Mouse (Mus musculus): ENCODE results near the gene Nebl. TPM values are rescaled to one million over a fixed set of nuclear protein-coding genes. Genes with fewer than 3 reads are reported as not detected.

Gene Nebl
- polyA plus RNA-seq, 1 experiment from 2014 or later, result 19.5 TPM

DNA sequence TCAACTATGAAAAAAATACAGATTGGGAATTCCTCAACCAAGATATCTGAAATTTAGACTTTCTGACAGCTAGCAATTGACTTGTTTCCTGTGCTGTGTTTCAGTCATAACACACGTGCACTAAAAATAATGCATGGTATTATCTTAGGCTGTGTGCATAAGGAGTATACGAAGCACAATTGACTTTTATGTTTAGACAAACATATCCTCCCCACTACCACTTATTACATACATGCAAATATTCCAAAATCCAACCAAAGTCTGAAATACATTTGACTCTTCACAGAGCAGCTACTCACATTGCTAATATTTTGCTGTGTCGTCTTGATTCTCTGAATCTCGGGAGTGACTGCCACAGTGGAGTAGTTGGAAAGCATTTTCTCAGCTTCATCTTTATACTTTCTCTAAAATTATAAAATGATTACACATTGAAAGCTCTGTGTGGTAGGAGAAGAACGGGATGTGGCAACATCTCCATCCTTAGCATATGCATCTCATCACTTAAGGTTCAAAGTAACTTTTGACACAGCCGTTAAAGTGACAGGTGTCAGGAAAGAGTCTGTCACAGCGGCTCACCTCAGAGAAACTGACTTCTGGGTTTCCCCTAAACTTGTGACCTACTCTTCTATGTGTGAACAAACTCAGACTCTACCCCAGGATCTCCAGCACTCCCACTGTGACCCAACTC is 340.6 kb downstream of the Nebl start:
- H3K9me3 ChIP-seq (replicated peaks), result no peaks in the 10 kb centered on the region
- H3K27me3 ChIP-seq, result no peaks in the 10 kb centered on the region
- H3K36me3 ChIP-seq, result no peaks in the 10 kb centered on the region
- no peak overlapping the region for H3K27ac ChIP-seq (replicated peaks)
- no peak overlapping the region for H3K9ac ChIP-seq
- no peak for ATAC-seq (ENCODE audit: insufficient number of reproducible peaks, low FRiP score, low TSS enrichment, low read depth)
- 80% methylated on average over 7 of the region's 7 CpGs for WGBS
- no peak overlapping the region for H3K4me2 ChIP-seq (replicated peaks)
- no peaks in the 10 kb centered on the region for H3K4me1 ChIP-seq
- no peak overlapping the region for H3K4me3 ChIP-seq (replicated peaks)

DNA sequence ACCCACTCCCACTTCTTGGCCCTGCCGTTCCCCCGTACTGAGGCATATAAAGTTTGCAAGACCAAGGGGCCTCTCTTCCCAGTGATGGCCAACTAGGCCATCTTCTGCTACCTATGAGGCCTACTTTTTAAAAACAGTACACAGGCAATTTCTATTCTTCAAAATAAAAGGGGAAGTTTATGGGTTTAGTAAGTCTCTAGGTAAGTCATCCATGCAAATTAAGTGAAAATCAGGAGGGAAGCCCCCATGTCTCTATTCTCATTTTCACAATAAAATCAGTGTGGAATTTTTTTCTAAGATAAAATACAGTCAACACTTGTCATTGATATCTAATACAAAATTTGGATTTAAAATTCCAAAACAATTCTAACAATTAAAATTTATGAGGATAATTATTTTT is 341.4 kb downstream of the Nebl start:
- no peaks in the 10 kb centered on the region for H3K27me3 ChIP-seq
- H3K9ac ChIP-seq, result no peak overlapping the region
- ATAC-seq (ENCODE audit: insufficient number of reproducible peaks, low FRiP score, low TSS enrichment, low read depth), result no peak
- 92% methylated on average over 2 of the region's 2 CpGs for WGBS
- H3K4me3 ChIP-seq (replicated peaks), result no peak overlapping the region
- no peak overlapping the region for H3K27ac ChIP-seq (replicated peaks)
- H3K4me1 ChIP-seq, result no peaks in the 10 kb centered on the region
- no peaks in the 10 kb centered on the region for H3K9me3 ChIP-seq (replicated peaks)
- H3K36me3 ChIP-seq, result no peaks in the 10 kb centered on the region
- no peak overlapping the region for H3K4me2 ChIP-seq (replicated peaks)

GRCm38 (mm10) chr2:17389379-17389778 is 341.9 kb downstream of the Nebl start:
- Histone ChIP-seq H3K27me3 (no peaks in the 10 kb centered on the region), H3K4me2 (replicated peaks) (no peak overlapping the region), H3K4me3 (replicated peaks) (no peak overlapping the region), H3K36me3 (no peaks in the 10 kb centered on the region), H3K9ac (no peak overlapping the region), H3K9me3 (replicated peaks) (no peaks in the 10 kb centered on the region), H3K4me1 (no peaks in the 10 kb centered on the region), H3K27ac (replicated peaks) (no peak overlapping the region)
- no peak for ATAC-seq (ENCODE audit: insufficient number of reproducible peaks, low FRiP score, low TSS enrichment, low read depth)
- 91% methylated on average over 4 of the region's 4 CpGs for WGBS

- Histone ChIP-seq H3K9ac (no peak overlapping the region), H3K4me1 (no peaks in the 10 kb centered on the region), H3K4me2 (replicated peaks) (no peak overlapping the region), H3K4me3 (replicated peaks) (no peak overlapping the region), H3K27ac (replicated peaks) (no peak overlapping the region), H3K36me3 (no peaks in the 10 kb centered on the region), H3K9me3 (replicated peaks) (no peaks in the 10 kb centered on the region), H3K27me3 (no peaks in the 10 kb centered on the region)
- no peak for ATAC-seq (ENCODE audit: insufficient number of reproducible peaks, low FRiP score, low TSS enrichment, low read depth)
- 96% methylated on average over 1 of the region's 1 CpGs for WGBS
These were observed 349.0 kb downstream of the Nebl start for GRCm38 (mm10) chr2:17382227-17382626.

DNA sequence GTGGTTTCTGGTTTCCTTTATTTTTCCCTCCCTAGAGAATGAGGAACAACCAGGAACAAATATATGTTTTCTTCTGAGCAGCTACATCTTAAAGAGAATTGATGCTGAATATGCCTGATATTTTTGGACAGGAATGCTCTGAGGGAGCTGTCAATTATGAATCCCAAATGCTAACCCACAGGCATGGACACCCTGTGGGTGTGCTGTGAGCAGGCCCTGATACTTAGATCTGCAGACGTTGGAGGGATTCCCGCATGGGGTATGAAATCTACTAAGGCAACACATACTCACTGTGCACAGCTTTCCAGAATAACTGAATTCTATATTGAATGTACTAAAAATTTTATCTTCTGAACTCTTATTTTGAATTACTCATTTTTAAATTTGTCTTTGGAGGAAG is 355.3 kb downstream of the Nebl start:
- 41% methylated on average over 2 of the region's 2 CpGs for WGBS
- ATAC-seq (ENCODE audit: insufficient number of reproducible peaks, low FRiP score, low TSS enrichment, low read depth), result no peak
- Histone ChIP-seq H3K4me3 (replicated peaks) (no peak overlapping the region), H3K4me2 (replicated peaks) (no peak overlapping the region), H3K27ac (replicated peaks) (no peak overlapping the region), H3K4me1 (no peaks in the 10 kb centered on the region), H3K9ac (no peak overlapping the region), H3K9me3 (replicated peaks) (no peaks in the 10 kb centered on the region), H3K27me3 (no peaks in the 10 kb centered on the region), H3K36me3 (no peaks in the 10 kb centered on the region)

GRCm38 (mm10) chr2:17365671-17366070 is 365.6 kb downstream of the Nebl start:
- no peak overlapping the region for H3K9ac ChIP-seq
- H3K9me3 ChIP-seq (replicated peaks), result no peaks in the 10 kb centered on the region
- no peak overlapping the region for H3K27ac ChIP-seq (replicated peaks)
- H3K36me3 ChIP-seq, result no peaks in the 10 kb centered on the region
- no peaks in the 10 kb centered on the region for H3K27me3 ChIP-seq
- H3K4me2 ChIP-seq (replicated peaks), result no peak overlapping the region
- peaks cover 4% of the 10 kb centered on the region; the same call in 1 of the 2 replicates for H3K4me1 ChIP-seq
- no peak overlapping the region for H3K4me3 ChIP-seq (replicated peaks)
- 91% methylated on average over 5 of the region's 5 CpGs for WGBS
- ATAC-seq (ENCODE audit: insufficient number of reproducible peaks, low FRiP score, low TSS enrichment, low read depth), result no peak

GRCm38 (mm10) chr2:17364971-17365548 is 366.2 kb downstream of the Nebl start:
- 71% methylated on average over 6 of the region's 6 CpGs for WGBS
- no peak overlapping the region for H3K4me2 ChIP-seq (replicated peaks)
- ATAC-seq (ENCODE audit: insufficient number of reproducible peaks, low FRiP score, low TSS enrichment, low read depth), result no peak
- no peak overlapping the region for H3K27ac ChIP-seq (replicated peaks)
- peaks cover 4% of the 10 kb centered on the region; the same call in 1 of the 2 replicates for H3K4me1 ChIP-seq
- no peaks in the 10 kb centered on the region for H3K9me3 ChIP-seq (replicated peaks)
- no peak overlapping the region for H3K9ac ChIP-seq
- no peaks in the 10 kb centered on the region for H3K36me3 ChIP-seq
- no peak overlapping the region for H3K4me3 ChIP-seq (replicated peaks)
- H3K27me3 ChIP-seq, result no peaks in the 10 kb centered on the region

- no peaks in the 10 kb centered on the region for H3K36me3 ChIP-seq
- H3K4me3 ChIP-seq (replicated peaks), result no peak overlapping the region
- H3K27ac ChIP-seq (replicated peaks), result peak overlapping the region; percentile 3; the same call in 1 of the 2 replicates
- ATAC-seq (ENCODE audit: insufficient number of reproducible peaks, low FRiP score, low TSS enrichment, low read depth), result no peak; the same call in 1 of the 2 replicates
- whole genome bisulfite sequencing, result 21% methylated on average over 12 of the region's 12 CpGs
- no peaks in the 10 kb centered on the region for H3K27me3 ChIP-seq
- H3K4me1 ChIP-seq, result peaks cover 4% of the 10 kb centered on the region; the same call in 1 of the 2 replicates
- no peak overlapping the region for H3K9ac ChIP-seq
- no peaks in the 10 kb centered on the region for H3K9me3 ChIP-seq (replicated peaks)
- H3K4me2 ChIP-seq (replicated peaks), result peak overlapping the region; percentile 24
These were observed 367.7 kb downstream of the Nebl start for GRCm38 (mm10) chr2:17363337-17364216.

DNA sequence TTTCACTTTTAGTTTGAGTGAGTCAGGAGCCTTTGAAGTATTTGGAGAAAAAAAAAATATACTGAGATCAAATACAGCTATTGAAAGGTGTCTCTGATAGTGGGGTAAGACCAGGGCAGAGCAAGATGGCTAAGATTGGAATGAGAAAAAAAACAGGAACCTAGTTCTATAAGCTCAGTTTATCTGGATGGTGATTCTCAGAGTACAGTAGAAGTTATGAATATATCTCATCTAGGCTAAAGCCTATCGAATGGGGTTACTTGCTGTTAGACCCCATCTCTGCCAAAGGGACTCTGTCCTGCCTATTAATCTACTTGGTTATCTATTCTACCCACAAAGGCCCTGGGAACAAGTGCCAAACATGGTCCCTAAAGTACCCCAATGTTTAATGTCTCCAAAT is 369.1 kb downstream of the Nebl start:
- H3K4me2 ChIP-seq (replicated peaks), result no peak overlapping the region
- WGBS, result 89% methylated on average over 1 of the region's 1 CpGs
- no peak for ATAC-seq (ENCODE audit: insufficient number of reproducible peaks, low FRiP score, low TSS enrichment, low read depth)
- peaks cover 4% of the 10 kb centered on the region; the same call in 1 of the 2 replicates for H3K4me1 ChIP-seq
- no peaks in the 10 kb centered on the region for H3K9me3 ChIP-seq (replicated peaks)
- H3K27me3 ChIP-seq, result no peaks in the 10 kb centered on the region
- no peak overlapping the region for H3K4me3 ChIP-seq (replicated peaks)
- no peak overlapping the region for H3K9ac ChIP-seq
- no peak overlapping the region for H3K27ac ChIP-seq (replicated peaks)
- H3K36me3 ChIP-seq, result no peaks in the 10 kb centered on the region

GRCm38 (mm10) chr2:17344643-17345042 is 386.6 kb downstream of the Nebl start:
- ATAC-seq (ENCODE audit: insufficient number of reproducible peaks, low FRiP score, low TSS enrichment, low read depth), result no peak

DNA sequence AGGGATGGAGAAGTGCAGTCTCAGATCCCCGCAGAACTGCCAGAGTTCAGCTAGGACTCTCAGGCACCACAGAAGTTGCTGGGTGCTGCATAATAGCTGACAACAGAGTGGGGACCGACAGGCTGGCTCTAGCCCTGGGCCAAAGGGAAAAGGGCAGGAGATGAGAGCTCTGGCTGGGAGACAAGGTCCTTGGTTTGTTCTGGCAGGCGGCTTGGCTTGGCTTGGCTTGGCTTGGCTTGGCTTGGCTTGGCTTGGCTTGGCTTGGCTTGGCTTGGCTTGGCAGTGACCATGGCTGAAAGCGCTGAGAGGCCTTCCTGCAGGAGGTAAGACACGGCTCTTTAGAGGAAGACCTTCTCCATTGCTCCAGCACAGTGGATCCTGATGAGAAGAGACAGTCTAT is 395.8 kb downstream of the Nebl start:
- Histone ChIP-seq H3K9me3 (replicated peaks) (no peaks in the 10 kb centered on the region), H3K9ac (no peak overlapping the region), H3K27ac (replicated peaks) (no peak overlapping the region), H3K27me3 (no peaks in the 10 kb centered on the region), H3K4me3 (replicated peaks) (no peak overlapping the region), H3K4me1 (no peaks in the 10 kb centered on the region), H3K36me3 (no peaks in the 10 kb centered on the region), H3K4me2 (replicated peaks) (no peak overlapping the region)
- WGBS, result 81% methylated on average over 5 of the region's 5 CpGs
- ATAC-seq (ENCODE audit: insufficient number of reproducible peaks, low FRiP score, low TSS enrichment, low read depth), result no peak

More at GRCm38 (mm10) chr2:17344643-17345042, 386.6 kb downstream of the Nebl start:
- Histone ChIP-seq H3K4me1 (no peaks in the 10 kb centered on the region), H3K36me3 (no peaks in the 10 kb centered on the region), H3K4me3 (replicated peaks) (no peak overlapping the region), H3K4me2 (replicated peaks) (no peak overlapping the region), H3K27me3 (no peaks in the 10 kb centered on the region), H3K27ac (replicated peaks) (no peak overlapping the region), H3K9ac (no peak overlapping the region), H3K9me3 (replicated peaks) (no peaks in the 10 kb centered on the region)
- WGBS, result 100% methylated on average over 1 of the region's 1 CpGs

Measured in embryonic facial prominence, embryonic 15.5 days (tissue).